Mouse (Mus musculus): ENCODE results near the gene Stac2.

GRCm38 (mm10) chr11:98000378-98001140, 52.7 kb downstream of the Stac2 start:
- TF ChIP-seq POLR2A (IDR thresholded peaks at IDR 0.05; ENCODE audit: control insufficient read depth, low read depth, low read length) = no peak
- TF ChIP-seq CTCF (IDR thresholded peaks at IDR 0.05; ENCODE audit: control insufficient read depth, insufficient read depth, insufficient replicate concordance, low read depth, low read length) = no peak
